Mouse (Mus musculus) layer of hippocampus, adult 8-10 months (tissue): Measurements from ENCODE around the gene Prr18. TPM values are rescaled to one million over a fixed set of nuclear protein-coding genes. Genes with fewer than 3 reads are reported as not detected.
"Not testable (repeated sequence)": the region's sequence is repeated elsewhere in the genome, so short reads cannot be mapped to it uniquely, and the experiment has no call there.

Experiments
- DNase-seq, 2 experiments: peaks; one replicate each; pipeline ENCODE4 v3.0.0; 2022; ENCODE audit warnings: low spot score in 2 of 2
- total RNA-seq, 4 experiments: library from RNA; stranded (reverse); gene quantifications; 2 replicates each; pipeline ENCODE4 v1.2.4; 2022

Prr18 gene
- total RNA-seq: 10 to 100 TPM; 20.0 to 30.2 (median 27.0) TPM

DNA sequence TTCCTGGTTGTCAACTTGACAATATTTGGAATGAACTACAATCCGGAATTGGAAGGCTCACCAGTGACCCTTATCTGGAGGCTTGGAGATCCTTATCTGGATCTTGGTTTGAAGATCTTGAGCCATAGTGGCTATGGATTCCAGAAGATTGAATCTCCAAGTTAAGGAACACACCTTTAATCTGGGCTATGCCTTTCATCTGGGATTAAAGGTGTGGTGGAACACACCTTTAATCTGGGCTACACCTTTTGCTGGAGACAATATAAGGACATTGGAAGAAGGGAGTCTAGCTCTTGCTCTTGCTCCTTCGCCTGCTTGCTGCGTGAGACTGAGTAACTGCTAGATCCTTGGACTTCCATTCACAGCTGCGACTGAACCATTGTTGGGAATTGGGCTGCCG is at the start of gene Prr18:
TSS of gene Prr18 (plus strand) at position 301 of the 400 bp plus-strand sequence.
- not testable (repeated sequence) for DNase-seq

GRCm38 (mm10) chr17:8289993-8290679 is 47.1 kb upstream of the Prr18 start:
- no peak for DNase-seq

- DNase-seq: no peak
These were observed 46.5 kb upstream of the Prr18 start for GRCm38 (mm10) chr17:8290736-8291135.

- no peak for DNase-seq
These were observed 41.4 kb upstream of the Prr18 start for GRCm38 (mm10) chr17:8295825-8296224.

DNA sequence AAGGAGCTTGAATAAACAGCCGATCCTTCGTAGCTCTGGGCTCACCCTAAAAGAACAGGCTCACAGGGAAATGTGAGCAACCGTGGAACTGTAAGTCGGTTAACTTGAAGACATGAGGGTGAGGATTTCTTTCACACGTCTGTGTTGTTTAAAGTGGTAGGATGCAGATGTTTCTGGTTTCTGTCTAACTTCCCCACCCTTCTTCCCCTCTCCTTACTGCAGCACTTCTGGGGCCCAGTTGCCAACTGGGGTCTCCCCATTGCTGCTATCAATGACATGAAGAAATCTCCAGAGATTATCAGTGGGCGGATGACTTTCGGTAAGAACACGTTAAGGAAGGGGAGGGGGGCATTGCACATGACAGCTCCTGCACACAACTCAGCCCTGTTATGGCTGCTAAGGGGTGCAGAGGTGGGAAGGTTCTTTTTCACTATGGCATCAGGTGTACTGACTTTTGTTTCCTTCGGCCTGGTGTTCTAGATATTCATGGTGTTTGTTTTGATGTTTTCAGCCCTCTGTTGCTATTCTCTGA is 40.9 kb upstream of the Prr18 start:
- DNase-seq: no peak

- no peak for DNase-seq
These were observed 39.5 kb upstream of the Prr18 start for GRCm38 (mm10) chr17:8297746-8298145.

DNA sequence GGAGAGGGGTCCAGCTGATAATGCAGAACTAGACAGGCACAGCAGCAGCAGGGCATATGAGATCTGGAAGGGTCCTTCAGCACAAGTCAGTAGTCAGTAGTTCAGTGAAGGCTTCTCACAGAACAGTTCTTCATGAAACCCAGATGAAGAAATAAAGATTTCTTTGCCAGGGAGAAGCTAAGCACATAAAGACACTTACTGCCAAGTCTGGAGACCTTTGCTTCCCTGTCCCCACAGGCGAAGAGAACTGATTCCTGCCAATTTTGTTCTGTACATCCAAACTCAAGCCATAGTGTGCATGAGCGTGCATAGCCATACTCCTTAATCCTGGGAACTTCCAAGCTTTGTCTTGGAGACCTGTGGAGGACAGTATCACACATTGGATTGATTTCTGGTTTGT is 39.0 kb upstream of the Prr18 start:
- DNase-seq: no peak

- peak in 1 of 2 experiments; percentile 15 for DNase-seq
These were observed 37.7 kb upstream of the Prr18 start for GRCm38 (mm10) chr17:8299524-8299923.

- DNase-seq: no peak
These were observed 35.7 kb upstream of the Prr18 start for GRCm38 (mm10) chr17:8301515-8301914.

GRCm38 (mm10) chr17:8302772-8303438 is 34.4 kb upstream of the Prr18 start:
- no peak for DNase-seq

- no peak for DNase-seq
These were observed 33.6 kb upstream of the Prr18 start for GRCm38 (mm10) chr17:8303671-8304070.

GRCm38 (mm10) chr17:8305801-8306200 is 31.5 kb upstream of the Prr18 start:
- no peak for DNase-seq

- peak; percentile 96 for DNase-seq
These were observed 26.2 kb upstream of the Prr18 start, which contains the start of gene Sft2d1 for GRCm38 (mm10) chr17:8310838-8311614. TSS of gene Sft2d1 (plus strand) at chr17:8311102.

DNA sequence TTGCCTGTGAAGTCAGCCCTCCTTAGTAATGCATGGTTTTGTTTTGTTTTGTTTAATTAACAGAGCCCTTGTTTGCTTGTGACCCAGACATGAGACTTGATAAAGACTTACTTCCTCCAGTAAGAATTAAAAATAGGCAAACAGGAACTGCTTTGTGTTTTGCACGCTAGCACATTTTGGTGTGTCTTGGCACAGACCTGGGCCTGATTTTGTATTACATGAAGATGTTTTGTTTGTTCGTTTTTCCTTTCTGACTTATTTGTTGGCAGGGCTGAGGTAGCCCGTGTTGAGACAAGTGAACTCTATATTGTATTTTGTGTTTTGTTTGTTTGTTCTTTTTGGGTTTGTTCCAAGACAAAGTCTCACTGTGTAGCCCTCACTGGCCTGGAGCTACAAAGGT is 25.5 kb upstream of the Prr18 start:
- DNase-seq: no peak

DNA sequence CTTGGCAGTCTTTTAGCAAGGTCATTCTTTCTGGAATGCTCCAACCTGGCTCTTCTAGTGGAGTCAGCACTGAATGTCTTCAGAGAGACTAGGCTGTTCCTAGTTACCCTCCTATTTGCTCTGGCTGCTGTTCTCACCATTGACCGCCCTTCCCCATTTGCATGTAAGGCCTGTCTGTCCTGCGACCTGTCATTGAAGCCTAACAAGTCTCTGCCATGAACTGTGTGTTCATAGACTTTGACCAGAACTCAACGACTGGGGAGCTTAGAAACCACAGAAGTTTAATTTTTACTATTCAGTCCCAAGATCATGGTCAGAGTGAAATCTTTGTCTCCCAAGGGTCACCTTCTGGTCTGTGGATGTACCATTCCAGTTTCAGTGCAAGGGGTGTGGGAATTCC is 23.3 kb upstream of the Prr18 start:
- no peak for DNase-seq

DNA sequence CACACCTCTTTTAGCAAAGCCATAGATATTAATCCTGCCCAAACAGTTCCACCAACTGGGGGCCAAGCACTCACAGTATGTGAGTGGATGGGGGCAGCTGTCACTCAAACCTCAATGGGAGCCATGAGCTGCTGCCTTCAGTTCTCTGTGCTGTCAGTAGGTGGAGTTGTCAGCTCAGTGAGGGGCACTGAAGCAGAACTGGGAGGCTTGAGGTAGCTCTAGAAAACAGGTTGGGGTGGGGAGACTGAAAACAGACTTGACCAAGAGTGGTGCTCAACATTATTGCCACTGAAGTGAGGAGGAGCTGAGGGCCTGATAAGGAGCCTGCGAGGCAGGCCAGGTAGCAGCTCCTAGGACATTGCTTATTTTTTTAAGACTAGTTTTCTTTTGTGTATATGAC is 21.0 kb upstream of the Prr18 start:
- DNase-seq: peak in 1 of 2 experiments; percentile 29

GRCm38 (mm10) chr17:8326877-8327276 is 10.4 kb upstream of the Prr18 start:
- DNase-seq: not testable (repeated sequence)

GRCm38 (mm10) chr17:8328511-8329174 is 8.6 kb upstream of the Prr18 start:
- no peak for DNase-seq

GRCm38 (mm10) chr17:8330602-8331001 is 6.7 kb upstream of the Prr18 start:
- no peak for DNase-seq

DNA sequence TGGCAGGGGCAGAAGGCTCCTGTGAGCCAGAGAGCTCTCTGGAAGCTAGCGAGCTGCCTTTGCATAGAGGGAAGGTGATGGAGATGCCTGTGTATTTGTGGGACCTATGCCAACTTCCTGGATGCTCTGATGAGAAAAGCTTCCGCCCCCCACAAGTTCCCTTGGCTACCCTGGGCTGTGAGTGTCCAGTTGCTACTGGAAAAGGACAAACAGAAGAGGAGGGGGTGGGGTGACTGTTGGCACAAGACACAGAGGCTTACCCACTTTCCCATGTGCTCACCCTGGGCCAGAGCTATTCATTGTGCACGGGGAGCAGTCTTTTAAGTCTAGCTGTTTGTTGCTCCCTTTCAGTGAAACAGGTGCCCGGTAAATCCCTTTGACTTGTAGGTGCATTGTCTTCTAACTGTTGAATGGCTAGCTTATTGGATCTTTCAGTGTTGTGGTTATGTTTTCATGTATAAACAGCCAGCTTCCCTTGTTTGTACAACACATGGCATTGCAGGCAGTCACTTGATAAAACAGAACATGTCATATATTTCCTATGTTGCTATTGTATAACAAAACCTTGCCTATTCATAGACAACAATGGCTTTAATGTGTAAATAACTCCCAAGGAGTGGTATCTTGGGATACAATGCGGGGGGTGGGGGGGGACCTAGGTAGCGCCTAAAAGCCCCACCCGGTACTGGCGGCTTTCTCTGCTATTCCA is 2.6 kb downstream of the Prr18 start:
- DNase-seq: peak in 1 of 2 experiments; percentile 22
